Mouse (Mus musculus) forebrain, postnatal 0 days (tissue): Measurements from ENCODE around the gene Gm45623. TPM values are rescaled to one million over a fixed set of nuclear protein-coding genes. Genes with fewer than 3 reads are reported as not detected.

Experiments
- ATAC-seq: fragments of 200-750 bp; cut with Nextera tagmentation; 2 replicates; pipeline ENCODE4 v1.8.0; 2017; ENCODE audit warnings: mild to moderate bottlenecking, moderate library complexity
- DNase-seq: peaks from one replicate; pipeline ENCODE4 v3.0.0-alpha.2; 2015
- H3K27ac ChIP-seq: fragments of 300-500 bp; sonication (generic); 2 replicates; pipeline ENCODE4 v1.5.1; 2014; ENCODE audit warnings: low read depth, mild to moderate bottlenecking, antibody characterized with exemption, low read length, moderate library complexity, mixed read lengths
- H3K27me3 ChIP-seq: fragments of 300-500 bp; sonication (generic); 2 replicates; pipeline ENCODE4 v1.6.1; 2014; ENCODE audit warnings: mild to moderate bottlenecking, low read length, mixed read lengths; ENCODE audit not compliant: insufficient read depth
- H3K36me3 ChIP-seq: fragments of 300-500 bp; sonication (generic); 2 replicates; pipeline ENCODE4 v1.6.1; 2014; ENCODE audit warnings: mild to moderate bottlenecking, moderate library complexity; ENCODE audit not compliant: insufficient read depth
- H3K4me1 ChIP-seq: fragments of 300-500 bp; sonication (generic); 2 replicates; pipeline ENCODE4 v1.6.1; 2014; ENCODE audit warnings: antibody characterized with exemption; ENCODE audit not compliant: insufficient read depth
- H3K4me2 ChIP-seq: fragments of 300-500 bp; sonication (generic); 2 replicates; pipeline ENCODE4 v1.6.1; 2014; ENCODE audit warnings: low read depth, mild to moderate bottlenecking, moderate library complexity
- H3K4me3 ChIP-seq: fragments of 300-500 bp; sonication (generic); 2 replicates; pipeline ENCODE4 v1.5.1; 2014; ENCODE audit warnings: low read depth, low read length, mixed read lengths
- H3K9ac ChIP-seq: fragments of 300-500 bp; sonication (generic); 2 replicates; pipeline ENCODE4 v1.6.1; 2014; ENCODE audit warnings: mild to moderate bottlenecking
- H3K9me3 ChIP-seq: fragments of 300-500 bp; sonication (generic); 2 replicates; pipeline ENCODE4 v1.6.1; 2016; ENCODE audit warnings: low read length
- CTCF ChIP-seq: sonication (generic); IDR thresholded peaks from 2 replicates; pipeline ENCODE4 v1.5.1; 2016; ENCODE audit warnings: antibody characterized with exemption, control low read depth, low read depth
- WGBS: fragments of 180-500 bp; shearing (Covaris S2); extraction: QIAGEN DNeasy Blood & Tissue Kit; methylation state at CpG from one replicate; pipeline ENCODE4 v1.1.7; 2014; 5-methylcytosine and 5-hydroxymethylcytosine counted together
- polyA plus RNA-seq: library from polyadenylated mRNA; unstranded; fragments of >200 nt; fragmentation: Nextera tagmentation; extraction: Ambion mirVana; gene quantifications from 2 replicates; pipeline ENCODE4 v1.2.1, GENCODE M21; 2015
- total RNA-seq: library from RNA; depleted of rRNA; stranded (reverse); fragments of >200 nt; gene quantifications from 2 replicates; pipeline ENCODE4 v1.2.3, GENCODE M21; 2014

Gm45623 gene
- total and polyA plus RNA-seq, 2 experiments from 2014 or later = 3.4 to 8.8 TPM

GRCm38 (mm10) chr13:56752474-56753191 lies 994 bp downstream of the Gm45623 start:
- Histone ChIP-seq H3K4me2 (peak overlapping the region; percentile 97), H3K27ac (no peak overlapping the region), H3K4me3 (peak overlapping the region; percentile 46), H3K9ac (peak overlapping the region; percentile 48), H3K27me3 (peaks cover 10% of the 10 kb centered on the region), H3K9me3 (no peaks in the 10 kb centered on the region), H3K36me3 (no peaks in the 10 kb centered on the region), H3K4me1 (no peaks in the 10 kb centered on the region)
- 2% methylated on average over 41 of the region's 41 CpGs for WGBS
- peak; percentile 57 for DNase-seq
- no peak; the same call in 1 of the 2 replicates for TF ChIP-seq CTCF
- peak; percentile 36; the same call in 1 of the 2 replicates for ATAC-seq

DNA sequence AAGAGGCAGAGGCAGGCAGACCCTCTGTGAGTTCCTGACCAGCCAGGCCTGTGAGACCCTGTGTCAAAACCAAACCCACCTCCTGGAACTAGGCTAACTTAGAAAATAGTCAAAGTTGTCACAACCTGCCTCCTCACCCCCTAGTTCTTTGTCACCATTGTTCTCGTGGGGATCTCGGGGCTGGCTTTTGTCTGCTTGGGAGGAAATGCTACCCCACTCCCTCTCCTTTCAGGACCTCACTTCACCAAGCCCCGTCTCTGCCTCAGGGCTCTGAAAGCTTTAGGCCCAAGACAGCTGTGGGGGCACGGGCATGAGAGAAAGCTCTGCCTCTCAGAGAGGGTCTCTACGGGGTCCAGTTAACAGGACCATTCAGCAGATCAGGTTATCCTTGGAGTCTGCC lies 1.9 kb downstream of the Gm45623 start:
- Histone ChIP-seq H3K4me3 (no peak overlapping the region), H3K4me2 (peak overlapping the region; percentile 97), H3K9ac (no peak overlapping the region)

GRCm38 (mm10) chr13:56749377-56749776 lies 4.2 kb downstream of the Gm45623 start:
- H3K9me3 ChIP-seq = no peaks in the 10 kb centered on the region
- H3K4me1 ChIP-seq = no peaks in the 10 kb centered on the region
- H3K4me2 ChIP-seq = no peak overlapping the region
- H3K4me3 ChIP-seq = no peak overlapping the region
- no peak overlapping the region for H3K9ac ChIP-seq
- DNase-seq = no peak
- H3K27me3 ChIP-seq = peaks cover 7% of the 10 kb centered on the region; the same call in 1 of the 2 replicates
- ATAC-seq = no peak
- no peak for TF ChIP-seq CTCF
- H3K27ac ChIP-seq = no peak overlapping the region
- H3K36me3 ChIP-seq = no peaks in the 10 kb centered on the region
- WGBS = 87% methylated on average over 7 of the region's 7 CpGs

More for the DNA sequence above, 1.9 kb downstream of the Gm45623 start:
- no peak overlapping the region for H3K27ac ChIP-seq
- DNase-seq (no peak), ATAC-seq (no peak)
- 18% methylated on average over 5 of the region's 5 CpGs for WGBS
- H3K9me3 ChIP-seq = no peaks in the 10 kb centered on the region
- no peaks in the 10 kb centered on the region for H3K4me1 ChIP-seq
- no peak for TF ChIP-seq CTCF
- H3K36me3 ChIP-seq = no peaks in the 10 kb centered on the region
- peaks cover 10% of the 10 kb centered on the region for H3K27me3 ChIP-seq

GRCm38 (mm10) chr13:56747554-56747953 lies 6.1 kb downstream of the Gm45623 start:
- Histone ChIP-seq H3K4me2 (no peak overlapping the region), H3K4me1 (no peaks in the 10 kb centered on the region), H3K36me3 (no peaks in the 10 kb centered on the region), H3K4me3 (no peak overlapping the region), H3K27ac (no peak overlapping the region), H3K9me3 (no peaks in the 10 kb centered on the region), H3K9ac (no peak overlapping the region), H3K27me3 (no peaks in the 10 kb centered on the region; the same call in 1 of the 2 replicates)
- whole genome bisulfite sequencing = 75% methylated on average over 8 of the region's 8 CpGs
- ATAC-seq = no peak
- no peak for DNase-seq
- TF ChIP-seq CTCF = no peak

- no peak for ATAC-seq
- TF ChIP-seq CTCF = no peak
- WGBS = 85% methylated on average over 10 of the region's 10 CpGs
Observed at GRCm38 (mm10) chr13:56746739-56747532, 6.7 kb downstream of the Gm45623 start.

GRCm38 (mm10) chr13:56742325-56742901 lies 11.2 kb downstream of the Gm45623 start:
- Histone ChIP-seq H3K9ac (no peak overlapping the region), H3K27ac (no peak overlapping the region), H3K4me1 (no peaks in the 10 kb centered on the region), H3K9me3 (no peaks in the 10 kb centered on the region), H3K36me3 (peaks cover 29% of the 10 kb centered on the region), H3K27me3 (no peaks in the 10 kb centered on the region), H3K4me3 (no peak overlapping the region), H3K4me2 (no peak overlapping the region)
- DNase-seq = no peak
- no peak for TF ChIP-seq CTCF
- WGBS = 23% methylated on average over 6 of the region's 6 CpGs
- no peak for ATAC-seq

More at GRCm38 (mm10) chr13:56746739-56747532, 6.7 kb downstream of the Gm45623 start:
- H3K9me3 ChIP-seq = no peaks in the 10 kb centered on the region
- H3K36me3 ChIP-seq = no peaks in the 10 kb centered on the region
- no peak overlapping the region for H3K4me3 ChIP-seq
- no peaks in the 10 kb centered on the region for H3K4me1 ChIP-seq
- H3K27ac ChIP-seq = no peak overlapping the region
- H3K4me2 ChIP-seq = no peak overlapping the region
- no peak for DNase-seq
- no peaks in the 10 kb centered on the region; the same call in 1 of the 2 replicates for H3K27me3 ChIP-seq
- no peak overlapping the region for H3K9ac ChIP-seq
